Mouse (Mus musculus): ENCODE results near the gene Iqschfp. TPM values are rescaled to one million over a fixed set of nuclear protein-coding genes. Genes with fewer than 3 reads are reported as not detected.

Iqschfp gene
- polyA plus RNA-seq, 2 experiments: 0.33 TPM; not detected in 1

GRCm38 (mm10) chr3:68604962-68605361, 712.9 kb downstream of the Iqschfp start:
- WGBS: 72% methylated on average over 10 of the region's 10 CpGs
- H3K4me3 ChIP-seq (replicated peaks; ENCODE audit: low read length): no peak overlapping the region
- no peak overlapping the region for H3K9ac ChIP-seq (ENCODE audit: low read depth, low read length, severe bottlenecking)

GRCm38 (mm10) chr3:68605942-68606603, 714.0 kb downstream of the Iqschfp start:
- H3K4me1 ChIP-seq (ENCODE audit: control insufficient read depth, insufficient read depth, low read length): 0 out of 2 replicates have a peak, but pooled peaks cover 2% of the 10 kb centered on the region
- no peak for DNase-seq (ENCODE audit: low spot score)
- WGBS: 82% methylated on average over 7 of the region's 7 CpGs
- no peak for TF ChIP-seq POLR2A (IDR thresholded peaks at IDR 0.05; ENCODE audit: borderline replicate concordance, extremely low read depth, insufficient read depth, insufficient read length)
- H3K27ac ChIP-seq (replicated peaks; ENCODE audit: low read depth, low read length): no peak overlapping the region
- no peaks in the 10 kb centered on the region for H3K36me3 ChIP-seq (ENCODE audit: control insufficient read depth, insufficient read depth, low read length)
- ATAC-seq (ENCODE audit: low FRiP score, low read depth): no peak
- H3K9ac ChIP-seq (ENCODE audit: low read depth, low read length, severe bottlenecking): no peak overlapping the region
- no peak overlapping the region for H3K4me3 ChIP-seq (replicated peaks; ENCODE audit: low read length)
- H3K4me2 ChIP-seq (replicated peaks; ENCODE audit: low read depth, low read length, severe bottlenecking): no peak overlapping the region
- H3K9me3 ChIP-seq (ENCODE audit: control insufficient read depth, low read length): no peaks in the 10 kb centered on the region
- H3K27me3 ChIP-seq (ENCODE audit: control insufficient read depth, insufficient read depth, low read length): no peaks in the 10 kb centered on the region

More at GRCm38 (mm10) chr3:68604962-68605361, 712.9 kb downstream of the Iqschfp start:
- Histone ChIP-seq H3K4me1 (ENCODE audit: control insufficient read depth, insufficient read depth, low read length) (no peaks in the 10 kb centered on the region), H3K4me2 (replicated peaks; ENCODE audit: low read depth, low read length, severe bottlenecking) (no peak overlapping the region), H3K27ac (replicated peaks; ENCODE audit: low read depth, low read length) (no peak overlapping the region), H3K27me3 (ENCODE audit: control insufficient read depth, insufficient read depth, low read length) (no peaks in the 10 kb centered on the region), H3K36me3 (ENCODE audit: control insufficient read depth, insufficient read depth, low read length) (no peaks in the 10 kb centered on the region), H3K9me3 (ENCODE audit: control insufficient read depth, low read length) (no peaks in the 10 kb centered on the region)
- DNase-seq (ENCODE audit: low spot score): no peak
- TF ChIP-seq POLR2A (IDR thresholded peaks at IDR 0.05; ENCODE audit: borderline replicate concordance, extremely low read depth, insufficient read depth, insufficient read length): no peak
- ATAC-seq (ENCODE audit: low FRiP score, low read depth): no peak

GRCm38 (mm10) chr3:68606730-68607129, 714.7 kb downstream of the Iqschfp start:
- H3K4me2 ChIP-seq (replicated peaks; ENCODE audit: low read depth, low read length, severe bottlenecking): no peak overlapping the region
- H3K4me1 ChIP-seq (ENCODE audit: control insufficient read depth, insufficient read depth, low read length): 0 out of 2 replicates have a peak, but pooled peaks cover 2% of the 10 kb centered on the region
- H3K4me3 ChIP-seq (replicated peaks; ENCODE audit: low read length): no peak overlapping the region
- no peak for TF ChIP-seq POLR2A (IDR thresholded peaks at IDR 0.05; ENCODE audit: borderline replicate concordance, extremely low read depth, insufficient read depth, insufficient read length)
- WGBS: 97% methylated on average over 8 of the region's 8 CpGs
- no peak overlapping the region for H3K27ac ChIP-seq (replicated peaks; ENCODE audit: low read depth, low read length)
- no peaks in the 10 kb centered on the region for H3K27me3 ChIP-seq (ENCODE audit: control insufficient read depth, insufficient read depth, low read length)
- ATAC-seq (ENCODE audit: low FRiP score, low read depth) (no peak), DNase-seq (ENCODE audit: low spot score) (no peak)
- no peaks in the 10 kb centered on the region for H3K9me3 ChIP-seq (ENCODE audit: control insufficient read depth, low read length)
- no peaks in the 10 kb centered on the region for H3K36me3 ChIP-seq (ENCODE audit: control insufficient read depth, insufficient read depth, low read length)
- no peak overlapping the region for H3K9ac ChIP-seq (ENCODE audit: low read depth, low read length, severe bottlenecking)

GRCm38 (mm10) chr3:68607336-68607735, 715.3 kb downstream of the Iqschfp start:
- no peaks in the 10 kb centered on the region for H3K36me3 ChIP-seq (ENCODE audit: control insufficient read depth, insufficient read depth, low read length)
- H3K4me3 ChIP-seq (replicated peaks; ENCODE audit: low read length): no peak overlapping the region
- H3K4me2 ChIP-seq (replicated peaks; ENCODE audit: low read depth, low read length, severe bottlenecking): no peak overlapping the region
- 0 out of 2 replicates have a peak, but pooled peaks cover 2% of the 10 kb centered on the region for H3K4me1 ChIP-seq (ENCODE audit: control insufficient read depth, insufficient read depth, low read length)
- no peak for TF ChIP-seq POLR2A (IDR thresholded peaks at IDR 0.05; ENCODE audit: borderline replicate concordance, extremely low read depth, insufficient read depth, insufficient read length)
- DNase-seq (ENCODE audit: low spot score) (no peak), ATAC-seq (ENCODE audit: low FRiP score, low read depth) (no peak)
- H3K9me3 ChIP-seq (ENCODE audit: control insufficient read depth, low read length): no peaks in the 10 kb centered on the region
- WGBS: 87% methylated on average over 8 of the region's 8 CpGs
- no peak overlapping the region for H3K27ac ChIP-seq (replicated peaks; ENCODE audit: low read depth, low read length)
- H3K27me3 ChIP-seq (ENCODE audit: control insufficient read depth, insufficient read depth, low read length): no peaks in the 10 kb centered on the region
- no peak overlapping the region for H3K9ac ChIP-seq (ENCODE audit: low read depth, low read length, severe bottlenecking)

- DNase-seq (ENCODE audit: low spot score) (no peak), ATAC-seq (ENCODE audit: low FRiP score, low read depth) (no peak)
- Histone ChIP-seq H3K36me3 (ENCODE audit: control insufficient read depth, insufficient read depth, low read length) (no peaks in the 10 kb centered on the region), H3K4me2 (replicated peaks; ENCODE audit: low read depth, low read length, severe bottlenecking) (no peak overlapping the region), H3K4me1 (ENCODE audit: control insufficient read depth, insufficient read depth, low read length) (0 out of 2 replicates have a peak, but pooled peaks cover 2% of the 10 kb centered on the region), H3K9me3 (ENCODE audit: control insufficient read depth, low read length) (no peaks in the 10 kb centered on the region), H3K4me3 (replicated peaks; ENCODE audit: low read length) (no peak overlapping the region), H3K9ac (ENCODE audit: low read depth, low read length, severe bottlenecking) (no peak overlapping the region), H3K27me3 (ENCODE audit: control insufficient read depth, insufficient read depth, low read length) (no peaks in the 10 kb centered on the region), H3K27ac (replicated peaks; ENCODE audit: low read depth, low read length) (no peak overlapping the region)
- TF ChIP-seq POLR2A (IDR thresholded peaks at IDR 0.05; ENCODE audit: borderline replicate concordance, extremely low read depth, insufficient read depth, insufficient read length): no peak
- WGBS: 77% methylated on average over 19 of the region's 19 CpGs
Measured at GRCm38 (mm10) chr3:68608848-68609497, 716.9 kb downstream of the Iqschfp start.

Measured in limb, embryonic 14.5 days (tissue).